Mouse (Mus musculus): ENCODE measurements around the gene Sox5.

- TF ChIP-seq USF1 (IDR thresholded peaks at IDR 0.05; ENCODE audit: low read depth, low read length) (no peak), SMC3 (IDR thresholded peaks at IDR 0.05; ENCODE audit: low read depth, low read length) (no peak), POLR2A (IDR thresholded peaks at IDR 0.05; ENCODE audit: low read depth, low read length) (no peak)
Measured at GRCm38 (mm10) chr6:143912316-143912715, 869.5 kb downstream of the Sox5 start.

Measured in CH12.LX (cell line).